Mouse (Mus musculus) heart, postnatal 0 days (tissue): Measurements from ENCODE around the gene Rpn1. TPM values are rescaled to one million over a fixed set of nuclear protein-coding genes. Genes with fewer than 3 reads are reported as not detected.

Experiments used
- ATAC-seq: fragments of 200-750 bp; cut with Nextera tagmentation; 2 replicates; pipeline ENCODE4 v1.8.0; 2017; ENCODE audit warnings: low read depth, moderate number of reproducible peaks, moderate library complexity; ENCODE audit not compliant: insufficient read depth
- DNase-seq: peaks from one replicate; pipeline ENCODE4 v3.0.0-alpha.2; 2016; ENCODE audit warnings: low spot score
- H3K27ac ChIP-seq: fragments of 300-500 bp; sonication (generic); 2 replicates; pipeline ENCODE4 v1.5.1; 2014; ENCODE audit warnings: low read depth, mild to moderate bottlenecking
- H3K27me3 ChIP-seq: fragments of 300-500 bp; sonication (generic); 2 replicates; pipeline ENCODE4 v1.6.1; 2014; ENCODE audit warnings: low read length, mixed read lengths; ENCODE audit not compliant: control insufficient read depth, insufficient read depth
- H3K36me3 ChIP-seq: fragments of 300-500 bp; sonication (generic); replicated peaks from 2 replicates; pipeline ENCODE4 v1.6.1; 2014; ENCODE audit warnings: low read length, mixed read lengths; ENCODE audit not compliant: control insufficient read depth, insufficient read depth
- H3K4me1 ChIP-seq: fragments of 300-500 bp; sonication (generic); 2 replicates; pipeline ENCODE4 v1.6.1; 2014; ENCODE audit warnings: antibody characterized with exemption; ENCODE audit not compliant: control insufficient read depth, insufficient read depth
- H3K4me2 ChIP-seq: fragments of 300-500 bp; sonication (generic); 2 replicates; pipeline ENCODE4 v1.6.1; 2014; ENCODE audit warnings: low read depth, mild to moderate bottlenecking, low read length, moderate library complexity
- H3K4me3 ChIP-seq: fragments of 300-500 bp; sonication (generic); 2 replicates; pipeline ENCODE4 v1.5.1; 2014; ENCODE audit warnings: low read depth, low read length
- H3K9ac ChIP-seq: fragments of 300-500 bp; sonication (generic); replicated peaks from 2 replicates; pipeline ENCODE4 v1.6.1; 2014; ENCODE audit warnings: low read depth, low read length, mixed read lengths
- H3K9me3 ChIP-seq: fragments of 300-500 bp; sonication (generic); replicated peaks from 2 replicates; pipeline ENCODE4 v1.6.1; 2016; ENCODE audit warnings: low read length; ENCODE audit not compliant: control insufficient read depth
- CTCF ChIP-seq: IDR thresholded peaks from 2 replicates; pipeline ENCODE4 v1.5.1; 2016; ENCODE audit warnings: antibody characterized with exemption, control low read depth, low read depth
- EP300 ChIP-seq: IDR thresholded peaks from 2 replicates; pipeline ENCODE4 v1.6.1; 2016; ENCODE audit warnings: antibody characterized with exemption, low read depth
- WGBS: fragments of 180-500 bp; shearing (Covaris S2); extraction: QIAGEN DNeasy Blood & Tissue Kit; methylation state at CpG from one replicate; pipeline ENCODE4 v1.1.7; 2014; 5-methylcytosine and 5-hydroxymethylcytosine counted together
- polyA plus RNA-seq: library from polyadenylated mRNA; unstranded; fragments of >200 nt; fragmentation: Nextera tagmentation; extraction: Ambion mirVana; gene quantifications from 2 replicates; pipeline ENCODE4 v1.2.1, GENCODE M21; 2015
- total RNA-seq: library from RNA; depleted of rRNA; stranded (reverse); fragments of >200 nt; gene quantifications from 2 replicates; pipeline ENCODE4 v1.2.3, GENCODE M21; 2014; ENCODE audit warnings: low replicate concordance

Gene Rpn1
- total and polyA plus RNA-seq, 2 experiments from 2014 or later = 99.0 to 133 TPM

DNA sequence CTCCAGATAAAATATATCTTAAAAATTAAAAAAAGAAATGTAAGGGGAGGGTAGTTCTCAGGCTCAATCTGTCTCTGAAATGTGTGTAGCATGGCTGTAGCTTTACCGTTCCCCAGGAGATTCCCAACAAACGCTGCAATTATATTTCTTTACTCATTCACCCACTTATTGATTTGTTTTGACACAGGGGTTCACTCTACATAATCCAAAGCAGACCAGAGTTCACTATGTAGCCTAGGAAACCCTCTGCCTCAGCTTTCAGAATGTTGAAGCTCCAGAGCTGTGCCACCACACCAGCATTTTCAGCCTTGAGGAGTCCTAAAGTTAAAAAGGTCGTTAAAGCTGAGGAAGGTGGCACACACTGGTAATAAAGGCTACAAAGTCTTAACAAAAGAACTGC lies 18.3 kb upstream of the Rpn1 start:
- Histone ChIP-seq H3K9me3 (no peaks in the 10 kb centered on the region), H3K4me1 (peaks cover 6% of the 10 kb centered on the region; the same call in 1 of the 2 replicates), H3K27ac (no peak overlapping the region), H3K27me3 (no peaks in the 10 kb centered on the region), H3K36me3 (no peaks in the 10 kb centered on the region), H3K9ac (no peak overlapping the region), H3K4me3 (no peak overlapping the region), H3K4me2 (no peak overlapping the region)
- no peak for ATAC-seq
- no peak for DNase-seq
- WGBS = 71% methylated on average over 3 of the region's 3 CpGs
- TF ChIP-seq CTCF (no peak), EP300 (no peak)

DNA sequence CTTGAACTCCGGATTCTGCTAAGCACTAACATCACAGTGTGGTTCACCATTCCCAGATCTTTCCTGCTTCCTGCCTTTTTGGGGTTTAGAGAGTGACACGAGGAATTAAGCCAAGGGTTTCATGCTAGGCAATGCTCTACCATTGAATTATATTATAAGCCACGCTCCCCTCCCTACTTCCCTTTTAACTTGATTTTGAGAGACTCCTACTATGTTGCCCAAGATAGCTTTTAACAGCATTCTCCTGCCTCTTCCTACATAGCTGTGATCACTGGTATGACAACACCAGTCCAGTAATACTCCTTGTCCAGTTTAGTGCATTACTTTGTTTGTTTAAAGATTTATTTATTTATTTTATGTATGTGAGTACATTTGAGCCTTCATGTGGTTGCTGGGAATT lies 16.6 kb upstream of the Rpn1 start:
- ATAC-seq (no peak), DNase-seq (no peak)
- no peaks in the 10 kb centered on the region for H3K27me3 ChIP-seq
- H3K4me1 ChIP-seq = peaks cover 6% of the 10 kb centered on the region; the same call in 1 of the 2 replicates
- TF ChIP-seq EP300 (no peak), CTCF (no peak)
- no peak overlapping the region for H3K27ac ChIP-seq
- no peak overlapping the region for H3K4me2 ChIP-seq
- 48% methylated on average over 3 of the region's 3 CpGs for WGBS
- no peak overlapping the region for H3K9ac ChIP-seq
- H3K9me3 ChIP-seq = no peaks in the 10 kb centered on the region
- H3K4me3 ChIP-seq = no peak overlapping the region
- H3K36me3 ChIP-seq = no peaks in the 10 kb centered on the region

GRCm38 (mm10) chr6:88068739-88069138 lies 15.5 kb upstream of the Rpn1 start:
- H3K9ac ChIP-seq = no peak overlapping the region
- H3K27me3 ChIP-seq = no peaks in the 10 kb centered on the region
- ATAC-seq (no peak), DNase-seq (no peak)
- no peak overlapping the region for H3K4me3 ChIP-seq
- H3K27ac ChIP-seq = no peak overlapping the region
- H3K36me3 ChIP-seq = no peaks in the 10 kb centered on the region
- WGBS = 75% methylated on average over 1 of the region's 1 CpGs
- no peak overlapping the region for H3K4me2 ChIP-seq
- peaks cover 6% of the 10 kb centered on the region; the same call in 1 of the 2 replicates for H3K4me1 ChIP-seq
- no peak for TF ChIP-seq EP300
- TF ChIP-seq CTCF = no peak
- no peaks in the 10 kb centered on the region for H3K9me3 ChIP-seq

- TF ChIP-seq EP300 (no peak), CTCF (no peak)
- no peak for DNase-seq
- H3K36me3 ChIP-seq = no peaks in the 10 kb centered on the region
- H3K27me3 ChIP-seq = no peaks in the 10 kb centered on the region
- no peak for ATAC-seq
- peaks cover 3% of the 10 kb centered on the region for H3K4me1 ChIP-seq
- no peak overlapping the region for H3K4me2 ChIP-seq
- H3K27ac ChIP-seq = no peak overlapping the region
- no peak overlapping the region for H3K4me3 ChIP-seq
- WGBS = 68% methylated on average over 6 of the region's 6 CpGs
- H3K9ac ChIP-seq = no peak overlapping the region
- no peaks in the 10 kb centered on the region for H3K9me3 ChIP-seq
These were observed 13.8 kb upstream of the Rpn1 start for GRCm38 (mm10) chr6:88070468-88070867.

- no peaks in the 10 kb centered on the region for H3K9me3 ChIP-seq
- no peak overlapping the region for H3K27ac ChIP-seq
- 75% methylated on average over 5 of the region's 5 CpGs for WGBS
- no peaks in the 10 kb centered on the region for H3K27me3 ChIP-seq
- no peaks in the 10 kb centered on the region for H3K36me3 ChIP-seq
- TF ChIP-seq EP300 (no peak), CTCF (no peak)
- no peak overlapping the region for H3K4me2 ChIP-seq
- no peak overlapping the region for H3K4me3 ChIP-seq
- ATAC-seq (no peak), DNase-seq (no peak)
- peaks cover 5% of the 10 kb centered on the region for H3K4me1 ChIP-seq
- H3K9ac ChIP-seq = no peak overlapping the region
These were observed 13.1 kb upstream of the Rpn1 start for GRCm38 (mm10) chr6:88071216-88071615.

GRCm38 (mm10) chr6:88074752-88075554 lies 9.3 kb upstream of the Rpn1 start:
- peak overlapping the region; percentile 70 for H3K4me2 ChIP-seq
- peaks cover 5% of the 10 kb centered on the region for H3K4me1 ChIP-seq
- H3K9me3 ChIP-seq = no peaks in the 10 kb centered on the region
- peak overlapping the region; percentile 46 for H3K4me3 ChIP-seq
- TF ChIP-seq CTCF = peak; percentile 87
- TF ChIP-seq EP300 = no peak
- no peaks in the 10 kb centered on the region for H3K27me3 ChIP-seq
- H3K9ac ChIP-seq = peak overlapping the region; percentile 56
- H3K36me3 ChIP-seq = no peaks in the 10 kb centered on the region
- 5% methylated on average over 32 of the region's 32 CpGs for WGBS
- peak overlapping the region; percentile 88 for H3K27ac ChIP-seq
- peak; percentile 96 for DNase-seq
- peak; percentile 97 for ATAC-seq
